Mouse (Mus musculus) spleen, postnatal 36 days (tissue): ENCODE data around the gene Sval3.

Experiments
- DNase-seq, 2 experiments: peaks; one replicate each; pipeline ENCODE4 v3.0.0; 2022; ENCODE audit warnings: low spot score in 2 of 2, mixed read lengths in 1 of 2

Gene Sval3

GRCm38 (mm10) chr6:41967840-41968239, at the start of gene Sval3:
Gene Sval3 (plus strand): TSS chr6:41968140.
- no peak for DNase-seq

- no peak for DNase-seq
These were observed 16.6 kb upstream of the Sval3 start, which contains the start of gene Sval1 for GRCm38 (mm10) chr6:41951330-41951729. Gene Sval1 (plus strand): TSS chr6:41951630.
